Mouse (Mus musculus) c-Kit-positive CD71-positive TER-119-positive erythroid progenitor cells, embryonic 14.5 days (primary cell): ENCODE measurements around the gene Amdhd1.
A peak's percentile ranks its signal among the peaks of the same experiment; 100 is the strongest.

Experiments
- DNase-seq: peaks from one replicate; pipeline ENCODE4 v3.0.0-alpha.2; 2013; ENCODE audit warnings: low spot score

Gene Amdhd1

GRCm38 (mm10) chr10:93538818-93539217, 1.0 kb downstream of the Amdhd1 start:
- DNase-seq = no peak

DNA sequence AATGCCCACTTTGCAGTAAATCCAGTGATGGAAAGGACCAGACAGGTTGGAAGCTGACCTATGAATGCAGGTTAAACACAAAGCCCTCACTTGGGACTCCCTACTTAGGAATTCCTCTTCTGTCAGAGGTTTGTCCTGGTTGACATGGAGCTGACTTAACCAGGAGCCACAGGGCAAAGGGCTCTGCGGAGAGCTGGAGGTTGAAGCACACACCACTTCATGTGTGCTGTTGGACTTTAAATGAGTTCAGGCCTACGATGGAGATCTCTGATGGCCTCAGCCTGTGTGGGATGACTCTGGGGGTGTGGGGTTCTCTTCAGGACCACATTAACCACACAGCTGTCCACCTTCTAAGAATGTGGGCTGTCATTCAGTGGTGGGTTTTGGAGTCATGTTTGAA, 1.5 kb downstream of the Amdhd1 start:
- no peak for DNase-seq

DNA sequence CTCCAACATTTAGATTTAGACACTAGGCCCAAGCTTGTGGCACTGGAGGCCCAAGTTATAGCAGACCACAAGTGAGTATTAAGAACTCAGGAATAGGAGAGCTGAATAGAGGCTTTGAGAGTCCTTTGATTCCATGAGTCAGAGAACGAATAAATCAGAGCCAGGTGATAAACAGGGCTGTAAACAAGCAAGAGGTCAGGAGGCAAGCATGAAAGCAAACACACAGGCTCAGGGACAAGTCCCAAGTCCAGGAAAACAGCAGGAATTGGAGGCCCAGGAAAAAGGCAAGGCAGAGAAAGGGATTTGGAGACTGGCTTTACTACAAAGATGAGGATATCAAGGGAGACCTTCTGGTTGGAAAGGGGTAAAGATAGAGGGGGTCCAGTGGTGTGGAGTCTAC, 14.5 kb downstream of the Amdhd1 start:
- no peak for DNase-seq

- no peak for DNase-seq
These were observed 18.8 kb downstream of the Amdhd1 start for GRCm38 (mm10) chr10:93520994-93521393.

- DNase-seq = no peak
These were observed 20.1 kb downstream of the Amdhd1 start for GRCm38 (mm10) chr10:93519756-93520155.

DNA sequence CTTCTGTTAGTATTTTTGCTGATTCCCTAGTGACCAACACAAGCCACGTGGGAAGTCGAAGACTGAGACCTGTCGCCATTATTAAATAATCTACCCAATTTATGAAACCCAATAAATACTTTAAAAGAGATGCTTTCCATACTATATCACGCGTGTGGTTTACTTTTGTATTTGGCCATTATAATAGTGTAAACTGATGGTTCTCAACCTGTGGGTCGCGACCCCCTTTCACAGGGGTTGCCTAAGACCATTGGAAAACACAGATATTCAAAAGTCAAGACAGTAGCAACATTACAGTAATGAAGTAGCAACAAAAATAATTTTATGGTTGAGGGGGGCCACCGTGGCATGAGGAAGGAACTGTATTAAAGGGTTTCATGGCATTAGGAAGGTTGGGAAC, 20.7 kb downstream of the Amdhd1 start:
- no peak for DNase-seq

GRCm38 (mm10) chr10:93518620-93519019, 21.2 kb downstream of the Amdhd1 start:
- no peak for DNase-seq

DNA sequence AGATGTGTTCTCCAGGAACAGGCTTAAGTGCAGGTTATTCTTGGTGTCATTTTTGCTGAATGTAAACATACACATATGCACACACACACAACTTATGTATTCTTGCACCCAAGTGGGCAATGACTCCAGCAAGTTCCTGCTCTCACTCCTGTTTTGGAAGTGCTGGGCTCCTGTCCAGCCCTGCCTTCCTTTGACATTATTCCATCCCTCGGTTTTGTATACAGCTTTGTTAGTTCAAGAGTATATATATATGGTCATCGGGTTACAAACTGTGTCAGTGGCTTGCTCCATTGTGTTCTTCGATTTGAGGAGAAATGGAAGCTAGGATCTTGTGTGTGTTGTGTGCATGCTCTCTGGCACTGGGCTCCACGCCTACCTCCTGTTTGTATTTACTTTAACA, 21.6 kb downstream of the Amdhd1 start:
- no peak for DNase-seq

- no peak for DNase-seq
These were observed 22.1 kb downstream of the Amdhd1 start for GRCm38 (mm10) chr10:93517754-93518153.

GRCm38 (mm10) chr10:93515927-93516326, 23.9 kb downstream of the Amdhd1 start:
- no peak for DNase-seq

DNA sequence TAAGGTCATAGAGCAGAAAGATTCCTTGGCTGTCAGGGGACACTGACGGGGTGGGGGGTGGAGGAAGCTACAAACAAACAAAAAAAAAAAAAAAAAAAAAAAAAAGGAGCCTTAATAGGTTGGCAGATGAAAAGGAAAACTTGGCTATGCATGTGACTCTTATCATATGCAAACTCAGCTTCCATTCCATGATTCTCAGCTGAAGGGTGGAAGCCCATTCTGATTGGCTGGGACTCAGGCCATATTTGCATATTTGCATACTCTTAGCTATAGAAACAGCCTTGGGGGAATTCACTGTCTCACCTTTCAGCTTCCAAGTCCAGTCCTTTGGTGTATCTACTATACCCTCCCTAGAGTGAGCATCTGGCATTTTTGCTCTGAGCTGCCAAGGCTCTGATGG, 24.4 kb downstream of the Amdhd1 start:
- DNase-seq = no peak

GRCm38 (mm10) chr10:93509532-93510153, 30.2 kb downstream of the Amdhd1 start:
- no peak for DNase-seq

DNA sequence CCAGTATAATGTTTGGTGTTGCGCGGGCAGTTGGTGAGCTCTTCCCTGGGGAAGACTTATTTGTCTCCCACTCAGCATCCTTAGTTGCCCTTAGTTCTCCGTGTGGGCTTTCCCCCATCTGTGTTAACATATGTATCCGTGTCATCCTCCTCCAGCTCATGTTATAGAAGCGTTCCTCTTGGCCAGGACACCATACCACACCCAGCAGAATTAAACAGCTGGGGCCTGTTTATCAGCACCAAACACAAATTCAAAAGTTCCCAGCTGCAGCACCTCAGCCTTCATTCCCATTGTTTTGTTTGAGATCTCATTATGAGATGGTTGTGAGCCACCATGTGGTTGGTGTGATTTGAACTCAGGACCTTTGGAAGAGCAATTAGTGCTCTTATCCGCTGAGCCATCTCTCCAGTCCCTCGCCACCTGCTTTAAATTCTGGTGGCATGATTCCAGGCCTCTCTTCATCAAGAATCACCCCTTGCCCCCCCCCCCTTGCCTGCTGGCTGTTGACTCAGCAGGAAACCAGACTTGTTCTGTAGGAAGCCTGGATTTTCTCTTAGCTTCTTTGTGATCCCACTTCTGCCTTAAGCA, 31.4 kb downstream of the Amdhd1 start:
- no peak for DNase-seq

DNA sequence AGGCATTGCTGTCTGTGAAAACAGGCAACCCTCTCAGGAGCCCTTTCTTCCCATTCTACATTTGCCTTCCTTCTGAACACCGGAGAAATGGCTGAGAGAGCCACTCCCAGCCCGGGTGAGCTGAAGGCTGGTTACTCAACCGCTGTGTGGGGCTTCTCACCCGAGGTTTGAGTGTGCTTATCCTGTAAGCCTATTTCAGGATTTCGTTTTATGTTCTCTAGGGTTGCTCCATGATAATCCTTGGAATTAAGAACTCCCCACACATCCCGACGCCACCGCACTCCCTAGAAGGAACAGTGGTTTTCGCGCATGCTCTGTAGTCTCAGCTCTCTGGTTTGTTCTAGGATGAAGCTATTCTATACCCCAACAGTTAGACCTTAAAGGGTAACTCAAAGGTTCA, 38.5 kb downstream of the Amdhd1 start:
- no peak for DNase-seq

GRCm38 (mm10) chr10:93500864-93501263, 39.0 kb downstream of the Amdhd1 start:
- no peak for DNase-seq

GRCm38 (mm10) chr10:93490451-93490850, 49.4 kb downstream of the Amdhd1 start:
- DNase-seq = no peak

DNA sequence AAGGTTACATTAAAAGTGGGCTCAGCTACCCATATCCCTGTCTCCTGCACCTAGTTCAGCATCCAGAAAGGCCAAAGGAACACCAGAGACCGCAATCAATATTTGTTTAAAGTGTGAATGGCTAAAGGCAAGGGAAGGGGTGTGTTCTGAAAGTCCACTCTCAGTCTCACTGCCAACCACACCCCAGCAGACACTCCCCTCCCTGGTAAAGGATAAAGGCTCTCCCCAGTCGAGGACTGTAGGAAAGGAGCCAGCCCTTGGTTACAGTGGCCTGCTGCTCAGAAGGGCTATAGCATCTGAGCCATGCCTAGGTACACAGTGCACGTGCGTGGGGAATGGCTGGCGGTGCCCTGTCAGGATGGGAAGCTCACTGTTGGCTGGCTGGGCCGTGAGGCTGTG, 51.0 kb downstream of the Amdhd1 start:
- DNase-seq = no peak

DNA sequence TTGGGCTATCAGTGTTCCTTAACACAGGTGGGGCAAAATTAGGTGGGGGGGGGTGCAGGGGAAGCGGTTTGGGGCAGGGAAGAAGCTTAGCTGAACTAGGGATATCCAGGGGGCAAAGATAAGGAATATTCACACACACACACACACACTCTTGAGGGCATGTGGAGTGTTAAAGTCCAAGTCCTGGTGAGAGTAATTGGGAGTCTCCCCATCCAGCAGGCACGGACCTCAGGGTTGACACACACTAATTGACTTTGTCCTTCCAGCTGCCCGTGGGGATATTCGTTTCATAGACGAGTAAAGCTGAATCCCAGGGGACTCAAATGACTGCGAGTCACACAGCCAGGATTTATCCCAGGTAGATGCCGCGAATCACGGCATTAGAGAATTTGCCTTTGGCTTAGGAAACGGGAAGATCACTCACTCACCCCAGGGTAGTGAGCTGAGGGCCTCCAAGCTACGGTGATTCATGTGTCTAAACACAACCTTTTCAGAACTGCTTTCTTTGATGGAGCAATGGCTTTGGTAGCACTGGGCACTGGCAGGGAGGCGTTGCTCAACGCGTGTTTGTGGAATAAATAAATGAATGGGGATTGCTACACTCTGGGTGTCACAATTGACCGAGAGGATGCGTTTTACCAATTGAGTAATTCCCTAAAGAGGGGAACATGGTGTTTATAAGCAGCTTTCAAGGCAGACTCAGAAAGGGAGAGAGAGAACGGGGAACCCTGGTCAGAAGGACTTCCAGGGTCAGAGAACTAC, 51.6 kb downstream of the Amdhd1 start, which contains the start of gene Hal:
Hal (plus strand) TSS at position 703 of the 762 bp plus-strand sequence.
- no peak for DNase-seq

GRCm38 (mm10) chr10:93486622-93487021, 53.2 kb downstream of the Amdhd1 start:
- DNase-seq = no peak

GRCm38 (mm10) chr10:93485055-93485691, 54.7 kb downstream of the Amdhd1 start:
- peak; percentile 16 for DNase-seq

DNA sequence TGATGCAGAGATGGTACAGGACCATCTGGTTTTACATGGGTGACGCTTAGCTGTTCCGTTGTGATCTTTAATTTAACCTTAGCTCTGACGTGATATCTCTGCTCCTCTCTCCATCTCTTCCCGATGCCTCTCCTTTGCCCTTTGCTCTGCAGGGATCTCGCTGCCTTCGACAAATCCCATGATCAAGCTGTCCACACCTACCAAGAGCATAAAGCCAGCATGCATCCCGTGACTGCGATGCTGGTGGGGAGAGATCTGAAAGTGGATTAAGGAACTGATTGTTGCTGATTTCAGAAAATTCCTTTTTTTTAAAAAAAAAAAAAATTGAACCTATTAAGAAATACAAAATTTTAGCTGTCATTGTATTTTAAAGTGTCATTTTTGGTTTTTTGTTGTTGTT, 55.3 kb downstream of the Amdhd1 start:
- no peak for DNase-seq
